Mouse (Mus musculus): ENCODE data around the gene Tgif1.

Gene Tgif1

GRCm38 (mm10) chr17:70865060-70865604 lies 11.8 kb upstream of the Tgif1 start:
- DNase-seq: no peak

GRCm38 (mm10) chr17:70864645-70865044 lies 11.3 kb upstream of the Tgif1 start:
- no peak for DNase-seq

DNA sequence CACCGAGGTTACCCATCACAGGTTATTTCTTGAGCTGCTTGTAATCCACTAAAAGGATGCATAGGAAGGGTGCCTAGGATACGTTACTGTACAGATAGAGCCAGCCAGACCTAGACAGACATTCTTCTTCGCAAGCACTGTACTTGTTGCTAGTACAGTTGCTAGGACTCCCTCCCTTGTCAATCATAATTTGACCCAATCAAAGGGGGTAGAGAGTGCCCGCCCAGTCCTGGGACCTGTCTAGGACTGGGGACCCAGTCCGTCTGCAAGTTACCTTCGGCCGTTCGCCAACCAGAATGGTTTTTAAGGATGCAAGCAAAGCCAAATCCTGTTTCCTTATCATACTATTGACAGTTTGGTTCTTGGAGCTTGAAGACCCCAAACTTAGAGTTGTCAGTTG lies 10.8 kb upstream of the Tgif1 start:
- DNase-seq: no peak

DNA sequence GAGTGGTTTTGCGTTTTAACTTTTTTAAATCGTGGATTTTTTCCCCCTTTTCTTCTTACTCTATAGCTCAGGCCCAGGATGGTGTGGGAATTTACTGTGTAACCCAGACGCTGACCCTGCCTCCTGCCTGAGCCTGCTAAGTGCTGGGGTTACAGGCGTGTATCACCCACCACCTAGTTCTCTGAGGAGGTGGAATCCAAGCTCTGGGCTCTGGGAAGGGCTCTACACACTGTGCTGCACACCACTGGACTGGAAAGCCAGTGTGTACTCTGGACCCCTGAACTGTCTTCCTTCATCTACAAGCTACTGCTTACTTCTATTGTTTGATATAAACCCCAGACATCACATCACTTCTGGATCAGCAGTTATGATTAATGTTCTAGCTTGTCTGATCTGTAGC lies 5.5 kb upstream of the Tgif1 start:
- DNase-seq: no peak

DNA sequence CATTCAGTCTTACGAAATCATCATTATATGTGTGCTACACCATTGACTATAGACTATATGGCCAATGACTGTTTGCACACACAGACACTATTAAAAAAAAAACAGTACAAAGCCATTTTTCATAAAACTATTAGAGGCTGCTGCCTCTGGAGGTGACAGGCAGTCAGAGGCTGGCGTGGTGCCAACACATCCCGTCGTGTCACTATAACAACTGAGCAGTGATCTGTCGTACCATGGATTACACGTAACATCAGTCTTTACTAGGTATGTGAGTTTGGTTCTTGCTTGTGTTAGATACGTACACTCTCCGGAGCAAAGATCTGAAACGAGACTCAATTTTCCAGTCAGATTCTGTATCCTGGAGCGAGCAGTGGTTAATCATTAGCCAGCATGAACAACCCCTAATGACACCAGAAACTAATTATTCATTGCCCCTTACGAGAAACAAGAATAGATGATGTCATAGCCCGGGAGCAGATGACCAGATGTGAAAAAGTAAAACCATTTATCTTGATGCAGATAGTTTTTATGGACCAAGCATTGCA lies 3.6 kb upstream of the Tgif1 start:
- peak in 1 of 2 experiments; percentile 68 for DNase-seq

GRCm38 (mm10) chr17:70854021-70854420 lies 675 bp upstream of the Tgif1 start:
- no peak for DNase-seq

- DNase-seq: peak; percentile 91
Observed at GRCm38 (mm10) chr17:70852686-70853386, 510 bp downstream of the Tgif1 start.

GRCm38 (mm10) chr17:70852011-70852685 lies 1.2 kb downstream of the Tgif1 start:
- peak; percentile 62 to 73 for DNase-seq

DNA sequence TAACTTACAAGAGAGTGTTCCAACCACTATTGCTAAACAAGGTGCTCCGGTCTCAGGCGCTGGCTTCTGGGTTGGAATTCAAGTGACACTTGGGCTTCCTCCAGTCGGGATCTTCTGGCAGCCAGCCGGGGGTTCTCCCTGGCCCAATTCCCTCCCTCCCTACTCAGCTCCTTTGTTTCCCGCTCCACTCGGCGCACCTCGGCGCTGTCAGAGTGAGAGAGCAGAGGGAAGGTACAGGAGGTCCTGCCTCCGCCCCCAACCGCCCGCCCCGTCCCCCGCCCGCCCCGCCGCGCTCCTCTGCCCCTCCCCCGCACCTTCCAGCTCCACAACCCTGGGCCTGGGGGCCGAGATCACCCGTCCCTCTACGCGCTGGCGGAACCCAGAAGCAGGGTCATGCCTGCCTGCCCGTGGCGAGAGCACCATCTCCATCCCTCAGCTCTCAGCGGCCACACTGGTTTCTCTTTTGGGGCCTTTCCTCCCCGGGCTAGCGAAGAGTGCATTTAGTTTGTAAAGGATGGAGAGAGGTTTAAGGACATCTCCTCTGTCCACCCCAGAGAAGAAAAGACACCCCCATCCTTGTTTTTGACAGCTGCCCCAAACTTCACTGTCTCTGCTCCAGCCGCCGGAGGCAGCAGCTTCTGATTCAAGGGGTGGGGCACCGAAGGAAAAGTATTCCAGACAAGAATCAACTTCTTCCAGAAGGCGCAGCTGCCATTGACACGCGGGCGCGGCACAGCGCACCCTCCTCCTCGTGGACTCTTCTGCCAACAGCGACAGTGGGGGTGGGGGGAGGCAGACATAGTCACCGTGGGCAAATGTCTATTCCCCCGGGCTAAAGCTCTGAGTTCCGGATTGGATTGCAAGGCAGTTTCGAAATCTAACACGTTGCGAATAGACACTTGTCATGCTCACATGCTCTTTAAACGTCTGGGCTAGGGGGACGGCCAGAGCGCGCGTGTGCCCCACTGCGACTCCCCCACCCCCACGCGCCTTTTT lies 2.1 kb downstream of the Tgif1 start:
- peak; percentile 87 to 91 for DNase-seq

DNA sequence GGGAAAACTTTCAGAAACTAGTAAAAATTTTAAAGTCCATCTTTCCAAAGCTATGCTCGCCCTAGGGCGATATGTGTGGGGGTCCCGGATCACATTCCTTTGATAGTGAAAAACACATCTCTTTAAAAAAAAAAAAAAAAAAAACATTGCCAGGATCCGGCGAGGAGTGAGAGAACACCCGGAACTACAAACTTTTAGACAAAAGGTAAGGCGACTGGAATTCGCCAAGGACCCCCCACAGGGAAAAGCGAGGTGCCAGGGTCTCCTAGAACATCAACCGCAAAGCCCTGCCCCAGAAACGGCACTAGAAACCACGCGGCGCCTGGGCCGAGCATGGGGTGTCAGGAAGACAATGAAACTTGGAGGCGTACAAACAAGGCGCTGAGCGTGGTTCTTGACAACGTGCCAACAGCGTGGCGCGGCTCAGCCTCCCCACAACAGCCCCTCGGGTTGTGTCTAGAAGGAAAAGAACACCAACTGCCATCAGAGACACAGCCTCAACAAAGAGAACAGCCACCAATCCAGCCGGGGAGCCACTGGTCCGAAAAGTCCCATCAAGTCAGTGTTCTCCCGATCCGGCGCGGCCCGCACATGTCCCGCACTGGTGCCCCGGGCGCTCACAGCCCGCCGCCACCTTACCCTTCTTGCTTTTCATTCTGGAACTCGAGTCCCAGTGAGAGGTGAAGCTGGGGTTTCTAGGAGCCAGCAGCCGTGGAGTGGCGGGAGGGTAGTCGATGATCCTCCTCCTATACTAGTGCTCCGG lies 2.9 kb downstream of the Tgif1 start:
- peak in 1 of 2 experiments; percentile 75 for DNase-seq

DNA sequence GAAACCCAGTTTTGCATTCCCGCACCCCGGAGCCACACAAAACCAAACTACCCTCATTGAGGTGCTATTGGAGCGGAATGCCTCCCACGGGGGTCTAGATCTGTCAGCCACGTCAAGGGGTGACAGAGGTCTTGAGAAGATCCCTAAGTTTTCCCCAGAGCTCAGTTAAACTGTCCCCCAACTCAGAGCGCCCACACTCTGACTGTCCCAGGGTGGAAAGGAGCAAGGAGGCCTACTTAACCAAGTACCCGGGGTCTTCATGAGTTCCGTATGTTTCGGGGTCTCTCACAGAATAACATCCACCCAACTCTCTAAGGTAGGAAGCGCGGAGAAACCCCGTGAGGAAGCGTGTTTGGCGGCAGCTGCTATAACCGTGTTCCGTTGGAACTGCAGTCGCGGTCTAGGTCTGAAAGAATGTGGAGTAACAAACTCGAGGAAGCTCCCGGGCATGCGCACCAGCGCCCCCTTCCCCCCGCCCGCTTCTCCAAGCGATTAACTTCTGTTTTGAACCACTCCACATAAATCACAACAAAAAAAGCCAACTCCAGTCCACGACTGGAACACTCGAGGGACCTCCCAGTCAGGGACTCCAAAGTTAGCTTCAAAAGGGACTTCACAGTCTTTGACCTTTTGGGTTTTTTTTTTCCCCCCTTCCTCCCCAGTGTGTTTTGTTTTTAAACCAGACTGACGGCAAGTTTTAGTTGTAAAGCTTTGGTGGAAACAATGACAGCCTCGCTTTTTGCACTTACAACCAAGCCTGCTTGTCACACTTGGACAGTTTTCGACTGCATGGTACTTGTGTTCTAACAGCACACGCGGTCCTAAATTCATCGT lies 3.7 kb downstream of the Tgif1 start:
- DNase-seq: peak; percentile 97

GRCm38 (mm10) chr17:70848511-70849398 lies 4.6 kb downstream of the Tgif1 start:
- DNase-seq: peak in 1 of 2 experiments; percentile 63

- peak in 1 of 2 experiments; percentile 28 for DNase-seq
Observed at GRCm38 (mm10) chr17:70847751-70848510, 5.4 kb downstream of the Tgif1 start.

GRCm38 (mm10) chr17:70847086-70847485 lies 6.3 kb downstream of the Tgif1 start:
- peak; percentile 77 to 79 for DNase-seq

DNA sequence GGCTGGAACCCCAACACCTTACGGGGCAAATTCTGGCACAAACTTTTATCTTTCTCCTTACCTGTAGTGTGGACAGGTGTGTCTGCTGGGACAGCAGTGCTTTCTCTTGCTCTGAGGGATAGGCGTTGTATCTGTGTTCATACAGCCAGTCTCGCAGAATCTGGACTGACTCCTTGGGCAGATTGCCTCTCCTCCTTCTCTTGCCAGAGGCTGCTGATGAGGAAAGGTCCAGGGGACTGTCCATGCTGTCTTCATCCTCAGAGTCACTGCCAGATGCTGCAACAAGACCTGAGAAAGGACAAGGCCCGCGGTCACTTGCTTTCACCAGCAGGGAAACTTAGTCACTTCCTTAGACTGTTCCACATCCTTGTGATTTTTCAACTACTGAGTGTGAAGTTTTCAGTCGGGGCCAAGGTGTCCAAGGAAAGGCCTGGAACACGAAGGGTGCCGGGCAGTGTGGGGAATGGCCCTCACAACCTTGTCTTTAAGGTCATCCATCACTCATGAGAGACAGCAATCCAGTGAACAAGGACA lies 7.2 kb downstream of the Tgif1 start:
- DNase-seq: peak in 1 of 2 experiments; percentile 22

- peak in 1 of 2 experiments; percentile 84 for DNase-seq
Observed at GRCm38 (mm10) chr17:70845543-70845942, 7.8 kb downstream of the Tgif1 start.

DNA sequence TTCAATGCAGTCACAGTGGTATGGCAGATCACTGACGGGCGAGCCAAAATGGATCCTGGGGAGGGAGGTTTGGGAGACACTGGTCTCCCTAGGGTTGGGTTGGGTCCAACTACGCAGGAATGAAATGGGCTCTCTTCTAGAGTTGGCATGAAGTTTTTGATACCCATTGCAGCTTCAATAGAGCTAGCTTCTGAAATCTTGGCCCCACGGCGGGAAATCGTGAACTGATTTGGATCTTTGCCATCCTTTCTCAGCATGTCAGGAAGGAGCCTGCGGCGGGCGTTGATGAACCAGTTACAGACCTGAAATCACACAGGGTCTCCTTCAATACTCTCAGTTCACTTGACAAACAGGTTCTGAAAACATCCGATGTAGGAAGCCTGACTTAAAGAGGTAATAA lies 8.4 kb downstream of the Tgif1 start:
- peak in 1 of 2 experiments; percentile 51 for DNase-seq

- no peak for DNase-seq
Observed at GRCm38 (mm10) chr17:70843252-70843651, 10.1 kb downstream of the Tgif1 start.

GRCm38 (mm10) chr17:70838533-70838932 lies 14.8 kb downstream of the Tgif1 start:
- DNase-seq: no peak
